Mouse (Mus musculus): ENCODE data around the gene Rasl11b. TPM values are rescaled to one million over a fixed set of nuclear protein-coding genes. Genes with fewer than 3 reads are reported as not detected.

Gene Rasl11b
- total RNA-seq, 2 experiments from 2014 or later = 0.58 TPM; not detected in 1

DNA sequence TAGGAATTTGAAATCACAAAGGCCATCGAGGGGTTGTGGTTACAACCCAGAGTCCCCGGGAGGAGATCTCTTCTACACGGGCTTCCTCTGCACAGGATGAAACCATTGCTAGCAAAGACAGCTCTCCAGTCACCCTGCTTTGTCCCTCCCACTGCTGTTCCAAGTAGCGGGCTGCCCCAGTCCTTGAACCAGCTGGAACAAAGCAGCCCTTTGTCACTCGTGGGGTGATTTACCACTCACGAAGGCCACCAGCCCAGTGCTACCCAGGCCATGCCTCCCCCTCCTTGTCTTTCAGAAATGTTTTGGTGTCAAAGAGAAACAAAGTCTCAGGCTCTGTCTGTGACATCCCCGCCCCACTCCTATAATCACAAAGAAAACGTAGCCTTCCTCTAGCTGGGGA lies 10.4 kb downstream of the Rasl11b start:
- ATAC-seq (replicated peaks; ENCODE audit: low FRiP score, poor library complexity, severe bottlenecking) = no peak

GRCm38 (mm10) chr5:74206038-74206437 lies 11.0 kb downstream of the Rasl11b start:
- no peak for ATAC-seq (replicated peaks; ENCODE audit: low FRiP score, poor library complexity, severe bottlenecking)

DNA sequence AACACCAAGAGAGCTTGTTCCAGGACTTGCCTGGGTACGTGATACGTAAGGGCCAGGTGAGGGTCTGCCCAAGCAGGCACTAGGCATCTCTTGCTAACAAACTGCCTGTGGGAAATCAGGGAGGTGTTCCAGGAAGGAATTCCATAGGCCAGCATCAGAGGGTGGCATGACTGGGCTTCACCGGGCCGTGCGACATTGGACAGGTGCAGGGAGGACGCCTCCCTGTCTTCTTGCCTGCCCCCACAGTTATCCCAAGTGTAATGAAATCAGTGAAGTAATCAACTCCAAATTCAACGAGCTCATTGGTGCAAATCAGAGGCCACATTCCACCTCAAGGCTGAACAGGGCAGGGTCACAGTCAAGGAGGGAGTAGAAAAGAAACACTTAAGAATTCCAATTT lies 11.6 kb downstream of the Rasl11b start:
- ATAC-seq (replicated peaks; ENCODE audit: low FRiP score, poor library complexity, severe bottlenecking) = no peak

GRCm38 (mm10) chr5:74207209-74207608 lies 12.1 kb downstream of the Rasl11b start:
- ATAC-seq (replicated peaks; ENCODE audit: low FRiP score, poor library complexity, severe bottlenecking) = no peak

- ATAC-seq (replicated peaks; ENCODE audit: low FRiP score, poor library complexity, severe bottlenecking) = no peak
Measured at GRCm38 (mm10) chr5:74208438-74208837, 13.4 kb downstream of the Rasl11b start.

- no peak for ATAC-seq (replicated peaks; ENCODE audit: low FRiP score, poor library complexity, severe bottlenecking)
Measured at GRCm38 (mm10) chr5:74209640-74210039, 14.6 kb downstream of the Rasl11b start.

DNA sequence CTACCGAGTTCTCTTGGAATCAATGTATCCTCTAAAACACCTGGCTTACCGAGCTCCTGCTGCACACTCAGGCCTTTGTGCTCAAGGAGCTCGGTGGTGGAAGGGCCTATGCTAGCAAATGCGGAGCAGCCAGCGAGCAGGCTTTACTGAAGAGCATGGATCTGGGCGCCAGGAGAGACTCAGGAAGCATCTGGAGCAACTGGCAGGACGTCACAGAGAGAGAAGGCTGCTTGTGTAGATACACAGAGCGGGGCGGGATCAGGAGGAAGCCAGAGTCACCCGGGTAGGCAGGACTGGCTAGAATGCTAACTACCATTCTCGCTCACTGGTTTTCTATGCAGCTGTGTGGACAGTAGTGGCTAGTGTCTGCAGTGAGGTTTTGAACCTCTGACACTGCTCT lies 16.3 kb downstream of the Rasl11b start:
- no peak for ATAC-seq (replicated peaks; ENCODE audit: low FRiP score, poor library complexity, severe bottlenecking)

GRCm38 (mm10) chr5:74214501-74215110 lies 19.5 kb downstream of the Rasl11b start:
- no peak for ATAC-seq (replicated peaks; ENCODE audit: low FRiP score, poor library complexity, severe bottlenecking)

GRCm38 (mm10) chr5:74215125-74215524 lies 20.0 kb downstream of the Rasl11b start:
- no peak for ATAC-seq (replicated peaks; ENCODE audit: low FRiP score, poor library complexity, severe bottlenecking)

- no peak for ATAC-seq (replicated peaks; ENCODE audit: low FRiP score, poor library complexity, severe bottlenecking)
Measured at GRCm38 (mm10) chr5:74218524-74218923, 23.4 kb downstream of the Rasl11b start.

- ATAC-seq (replicated peaks; ENCODE audit: low FRiP score, poor library complexity, severe bottlenecking) = no peak
Measured at GRCm38 (mm10) chr5:74222626-74223025, 27.5 kb downstream of the Rasl11b start.

GRCm38 (mm10) chr5:74224480-74224879 lies 29.4 kb downstream of the Rasl11b start:
- ATAC-seq (replicated peaks; ENCODE audit: low FRiP score, poor library complexity, severe bottlenecking) = no peak

DNA sequence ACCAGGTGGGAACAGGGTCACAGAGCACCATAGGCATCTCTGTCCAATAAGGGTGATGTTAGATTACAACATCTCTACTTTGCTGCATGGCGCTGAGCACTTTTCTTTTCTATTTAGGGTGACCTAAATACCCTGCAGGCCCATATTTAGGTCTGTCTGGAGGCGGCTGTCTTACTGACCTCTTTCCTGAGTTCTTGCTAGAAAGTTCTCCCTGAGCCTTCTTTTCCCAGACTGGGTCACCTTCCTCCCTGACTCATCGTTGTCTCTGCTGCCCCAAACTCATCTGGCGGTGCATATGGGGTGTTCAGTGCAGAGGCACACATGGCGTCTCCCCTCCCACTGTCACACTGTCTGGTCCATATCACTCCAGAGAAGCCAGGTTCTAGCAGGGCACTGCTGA lies 31.1 kb downstream of the Rasl11b start:
- no peak for ATAC-seq (replicated peaks; ENCODE audit: low FRiP score, poor library complexity, severe bottlenecking)

DNA sequence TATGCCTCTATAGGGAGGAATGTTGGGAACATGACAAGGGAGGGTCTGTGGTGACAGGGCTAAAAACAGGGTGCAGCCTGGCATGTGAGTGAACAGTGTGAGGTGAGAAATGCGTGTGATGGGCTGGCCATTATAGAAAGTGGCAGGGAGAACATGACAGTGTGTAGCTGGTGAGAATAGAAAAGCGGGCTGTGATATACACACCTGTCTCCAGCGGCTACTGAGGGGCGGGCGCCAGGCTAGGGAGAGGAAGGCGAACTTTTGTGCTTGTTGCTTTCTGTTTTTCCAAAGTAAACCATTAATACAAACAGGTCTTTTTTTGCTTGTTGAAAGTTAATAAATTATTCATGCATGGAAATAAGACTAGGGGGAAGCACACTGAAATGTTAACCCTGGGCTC lies 32.3 kb downstream of the Rasl11b start:
- ATAC-seq (replicated peaks; ENCODE audit: low FRiP score, poor library complexity, severe bottlenecking) = no peak

- no peak for ATAC-seq (replicated peaks; ENCODE audit: low FRiP score, poor library complexity, severe bottlenecking)
Measured at GRCm38 (mm10) chr5:74228938-74229337, 33.9 kb downstream of the Rasl11b start.

DNA sequence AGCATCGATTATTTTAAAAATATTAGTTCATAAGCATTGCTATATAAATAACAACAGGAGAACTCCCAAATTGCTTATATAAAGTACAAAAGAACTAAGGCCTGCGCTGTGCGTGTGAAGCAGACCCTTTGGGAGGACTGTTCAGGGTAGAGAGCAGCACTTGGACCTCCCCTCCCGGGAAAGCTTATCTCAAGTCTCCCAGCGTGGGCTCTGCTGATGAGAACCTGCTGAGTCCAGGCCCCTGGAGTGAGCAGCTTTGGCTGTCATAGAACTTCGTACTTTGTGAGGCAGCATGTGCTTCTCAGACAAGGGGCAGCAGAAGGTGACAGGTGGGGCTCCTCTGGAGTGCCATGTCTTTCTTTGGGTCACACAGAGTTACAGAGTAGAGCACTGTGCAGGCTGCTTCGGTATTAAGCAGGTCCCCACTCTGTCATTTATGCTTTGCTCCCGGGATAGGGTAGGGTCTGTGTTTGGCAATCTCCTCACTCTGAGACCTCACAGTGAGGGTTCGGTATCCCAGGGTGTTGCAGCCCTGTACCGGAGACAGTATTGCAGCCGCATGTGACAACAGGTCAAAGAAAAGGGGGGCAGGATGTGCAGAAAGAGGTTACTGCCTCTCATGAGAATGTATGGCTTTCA lies 34.8 kb downstream of the Rasl11b start:
- no peak for ATAC-seq (replicated peaks; ENCODE audit: low FRiP score, poor library complexity, severe bottlenecking)

- no peak for ATAC-seq (replicated peaks; ENCODE audit: low FRiP score, poor library complexity, severe bottlenecking)
Measured at GRCm38 (mm10) chr5:74230525-74230924, 35.4 kb downstream of the Rasl11b start.

DNA sequence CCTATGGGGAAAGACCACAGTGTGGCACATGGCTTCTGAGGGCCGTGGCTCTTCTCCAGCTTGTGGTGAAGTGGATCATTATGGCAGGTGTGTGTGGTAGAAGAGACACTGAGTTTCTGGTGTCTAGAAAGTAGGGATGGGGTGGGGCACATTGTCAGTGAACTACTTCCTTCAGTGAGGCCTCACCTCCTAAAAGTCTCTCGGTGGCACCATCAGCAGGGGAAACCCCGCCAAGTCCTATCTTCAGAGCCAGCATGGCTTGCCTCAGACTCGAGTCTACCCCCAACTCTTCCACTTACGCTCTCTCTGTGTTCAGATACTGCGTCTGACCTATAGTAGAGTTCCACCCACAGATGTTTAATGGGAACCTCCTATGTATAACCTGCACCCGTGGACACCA lies 38.7 kb downstream of the Rasl11b start:
- ATAC-seq (replicated peaks; ENCODE audit: low FRiP score, poor library complexity, severe bottlenecking) = no peak

DNA sequence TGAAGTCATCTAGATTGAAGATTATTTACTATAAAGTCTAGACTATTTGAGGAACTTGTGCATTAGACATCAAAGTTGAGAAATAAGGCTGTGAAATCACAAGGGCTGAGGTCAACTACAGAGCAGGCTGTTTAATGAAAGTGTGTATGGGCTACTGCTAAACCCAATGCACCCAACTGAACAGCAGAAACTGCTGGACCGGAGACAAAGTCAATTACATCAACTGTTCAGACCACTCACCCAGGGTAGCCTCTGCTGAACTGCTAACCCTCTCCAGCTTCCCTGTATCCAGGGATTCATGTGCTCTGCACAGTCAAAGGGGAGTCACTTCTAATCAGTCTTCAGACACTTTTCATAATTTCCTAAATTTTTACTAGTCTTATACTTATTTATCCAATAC lies 44.3 kb downstream of the Rasl11b start:
- no peak for ATAC-seq (replicated peaks; ENCODE audit: low FRiP score, poor library complexity, severe bottlenecking)

- ATAC-seq (replicated peaks; ENCODE audit: low FRiP score, poor library complexity, severe bottlenecking) = no peak
Measured at GRCm38 (mm10) chr5:74240298-74240697, 45.2 kb downstream of the Rasl11b start.

DNA sequence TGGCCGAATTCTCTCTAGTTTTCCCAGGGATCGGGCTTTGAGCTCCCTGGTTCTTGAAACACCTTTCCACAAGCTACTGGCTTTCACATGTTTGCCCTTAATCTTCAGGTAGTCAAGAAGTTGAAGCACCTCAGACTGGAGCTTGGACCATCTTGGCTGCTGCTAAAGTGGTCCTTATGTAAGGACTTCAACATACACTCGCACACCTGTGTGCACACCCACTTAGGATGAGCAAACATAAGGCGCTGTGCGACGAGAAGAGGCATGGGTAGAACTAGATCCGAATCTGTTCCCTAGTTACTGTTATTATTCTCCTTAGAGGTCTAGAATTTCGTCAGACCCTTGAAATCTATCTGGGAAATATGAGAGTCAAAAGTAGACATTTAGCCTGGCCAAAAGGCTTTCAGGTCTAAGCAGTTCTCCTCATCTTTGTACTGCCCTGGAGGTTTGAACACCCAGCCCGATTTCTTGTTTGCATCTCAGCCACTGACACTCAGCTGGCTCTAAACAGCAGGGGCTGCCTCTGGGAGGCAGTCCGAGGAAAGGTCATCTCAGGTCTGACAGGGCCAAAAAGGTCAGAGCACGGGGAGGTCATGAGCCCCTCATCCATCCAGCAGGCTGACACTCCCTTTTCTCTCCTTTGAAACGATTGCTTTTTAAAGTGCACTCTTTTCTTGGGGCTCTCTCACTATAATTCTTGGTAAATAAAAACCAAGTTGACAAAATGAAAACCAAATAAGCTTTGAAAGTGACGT lies 46.0 kb downstream of the Rasl11b start:
- no peak for ATAC-seq (replicated peaks; ENCODE audit: low FRiP score, poor library complexity, severe bottlenecking)

Data from erythroblast, adult 5-6 weeks (primary cell).